Mouse (Mus musculus) heart, postnatal 36 days (tissue): ENCODE measurements at regions not wholly inside any gene's neighbourhood (a gene's known extent, or its start where the extent isn't known, plus 50 kb on each side); places are given as distances from the start of the nearest gene placed in this dataset.

ENCODE experiments used
- DNase-seq, 2 experiments: peaks; one replicate each; pipeline ENCODE4 v3.0.0; 2021 to 2022
- intact Hi-C: fragments of 180-260 bp; cut with DNase I; formaldehyde crosslinking; loops from one replicate; pipeline ENCODE4 v1.15.1; 2025

DNA sequence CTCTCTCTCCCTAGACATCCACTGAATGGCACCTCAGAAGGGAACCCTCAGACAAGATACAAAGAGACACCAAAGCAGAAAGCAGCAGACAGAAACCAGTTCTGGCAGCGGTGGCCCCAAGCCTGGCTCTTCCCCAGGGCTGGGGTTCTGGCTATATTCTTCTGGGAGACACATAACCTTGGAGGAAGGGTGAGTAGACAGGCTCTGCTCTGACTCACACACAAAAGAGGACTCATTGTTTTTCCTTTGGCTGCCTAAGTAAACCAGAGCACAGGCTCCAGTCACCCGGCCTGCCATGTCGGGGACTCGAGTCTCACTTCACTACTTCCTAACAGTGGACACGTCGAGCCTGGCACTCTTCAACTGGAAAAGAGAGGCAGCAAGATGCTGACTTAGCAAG lies 55.8 kb upstream of the Arntl start:
- peak; percentile 51 to 61 for DNase-seq
- intact Hi-C loops = no loop called here

DNA sequence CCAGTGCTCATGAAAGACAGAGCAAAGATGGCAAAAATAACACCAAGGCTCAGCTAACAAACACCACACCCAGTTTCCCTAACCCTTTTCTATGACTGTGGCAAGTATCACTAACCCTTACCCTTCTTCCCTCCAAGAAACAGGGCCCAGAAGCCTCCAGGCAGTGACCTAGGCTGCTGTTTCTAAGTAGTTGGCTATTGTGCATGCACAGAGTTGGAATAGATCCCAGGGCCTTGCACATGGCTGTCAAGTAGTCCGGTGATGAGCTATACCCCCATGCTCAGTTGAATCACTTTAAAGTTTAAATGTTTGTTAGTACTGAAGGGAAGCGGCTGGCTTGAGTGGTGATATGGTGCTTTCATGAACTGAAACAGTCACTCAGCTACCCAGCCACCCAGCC lies 53.9 kb upstream of the Arntl start:
- intact Hi-C loops = no loop called here

DNA sequence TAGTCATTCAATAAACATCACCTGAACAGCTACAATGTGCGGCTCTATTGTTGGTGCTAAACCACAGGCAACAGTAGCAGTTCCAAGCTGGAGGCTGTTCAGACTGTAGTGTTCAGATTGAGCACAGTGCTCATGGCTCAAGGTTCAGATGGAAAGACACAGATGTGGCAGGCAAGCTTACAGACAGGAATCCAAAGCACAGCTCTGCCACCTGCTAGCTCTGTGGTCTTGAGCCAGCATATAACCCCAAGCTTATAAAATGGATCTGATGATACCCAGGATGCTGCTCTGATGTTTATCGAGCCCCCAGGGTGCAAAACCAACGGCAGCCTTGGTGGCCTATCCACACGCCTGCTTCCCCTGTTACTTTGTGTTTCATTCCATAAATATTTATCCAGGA lies 53.2 kb upstream of the Arntl start:
- intact Hi-C loops = no loop called here

More for the DNA sequence above, 53.9 kb upstream of the Arntl start:
- DNase-seq = no peak

DNA sequence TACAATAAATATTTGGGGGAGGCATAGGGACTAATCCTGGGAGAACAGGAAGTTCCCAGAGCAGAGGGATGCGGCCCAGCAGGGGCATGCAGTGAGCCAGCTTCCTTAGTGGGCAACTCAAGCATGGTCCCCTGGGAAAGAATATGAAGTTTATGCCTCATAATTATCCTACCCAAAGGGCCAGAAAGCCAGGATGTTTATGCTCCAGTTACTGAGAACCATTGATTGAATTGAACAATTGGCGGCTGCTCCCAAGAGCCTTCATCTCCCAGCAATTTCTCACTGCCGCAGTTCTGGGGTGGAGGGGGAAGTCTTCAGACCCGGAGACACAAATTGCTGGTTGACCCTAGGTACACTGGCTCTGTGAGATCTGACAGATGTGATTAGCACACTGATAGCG lies 50.9 kb upstream of the Arntl start:
- intact Hi-C loops = no loop called here
- DNase-seq = no peak

More for the DNA sequence above, 53.2 kb upstream of the Arntl start:
- no peak for DNase-seq

DNA sequence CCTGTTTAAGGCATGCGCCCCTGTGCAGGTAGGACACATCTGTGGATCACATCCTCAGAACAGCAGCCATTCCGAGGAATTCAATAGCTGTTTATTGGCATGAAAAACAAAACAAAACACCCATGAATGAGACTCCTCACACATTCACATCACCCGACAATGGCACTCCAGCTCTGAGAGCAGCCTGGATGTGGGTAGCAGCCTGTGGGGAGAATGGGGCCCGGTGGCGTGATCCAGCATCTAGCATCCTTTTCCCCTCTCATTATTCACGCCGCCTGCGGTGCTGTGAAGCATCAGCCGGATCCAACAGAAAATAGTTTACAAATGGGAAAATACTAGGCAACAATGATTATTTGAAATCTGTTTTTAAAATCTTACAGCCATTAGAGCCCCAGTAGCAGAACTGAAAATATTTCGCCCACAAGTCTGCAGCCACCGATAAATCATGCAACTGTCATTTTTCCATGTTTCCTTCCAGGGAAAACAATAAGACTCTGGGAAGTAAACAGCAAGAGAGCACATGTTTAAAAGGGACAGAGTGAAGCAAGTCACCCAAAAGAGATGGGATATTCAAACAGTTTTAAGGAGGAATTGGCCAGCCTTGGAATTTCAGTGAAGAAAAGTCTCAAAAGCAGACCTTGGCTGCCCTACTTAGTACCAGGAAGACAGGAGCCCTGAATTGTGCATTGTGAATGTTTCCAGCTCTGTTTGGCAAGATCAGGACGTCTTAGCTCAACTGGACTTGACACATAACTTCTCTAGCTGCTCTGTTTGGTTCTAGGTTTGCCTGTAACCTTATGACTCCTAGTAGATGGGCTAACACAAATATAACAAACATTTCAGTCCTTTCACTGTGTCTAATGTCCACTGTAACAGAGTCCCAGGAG lies 50.2 kb upstream of the Arntl start:
- intact Hi-C loops = no loop called here
- DNase-seq = no peak
